Mouse (Mus musculus) stomach, postnatal 0 days (tissue): ENCODE measurements around the gene Padi6. TPM values are rescaled to one million over a fixed set of nuclear protein-coding genes. Genes with fewer than 3 reads are reported as not detected.

Experiments used
- ATAC-seq: fragments of 200-750 bp; cut with Nextera tagmentation; 2 replicates; pipeline ENCODE4 v1.8.0; 2017; ENCODE audit not compliant: low FRiP score, low TSS enrichment
- DNase-seq: peaks from one replicate; pipeline ENCODE4 v3.0.0-alpha.2; 2016; ENCODE audit warnings: low spot score
- H3K27ac ChIP-seq: fragments of 300-500 bp; sonication (generic); replicated peaks from 2 replicates; pipeline ENCODE4 v1.5.1; 2014; ENCODE audit warnings: mild to moderate bottlenecking, control low read depth
- H3K27me3 ChIP-seq: fragments of 300-500 bp; sonication (generic); 2 replicates; pipeline ENCODE4 v1.6.1; 2014; ENCODE audit warnings: low read length; ENCODE audit not compliant: control insufficient read depth, insufficient read depth
- H3K36me3 ChIP-seq: fragments of 300-500 bp; sonication (generic); 2 replicates; pipeline ENCODE4 v1.6.1; 2014; ENCODE audit warnings: low read length, mixed read lengths; ENCODE audit not compliant: control insufficient read depth, insufficient read depth
- H3K4me1 ChIP-seq: fragments of 300-500 bp; sonication (generic); replicated peaks from 2 replicates; pipeline ENCODE4 v1.6.1; 2014; ENCODE audit warnings: antibody characterized with exemption; ENCODE audit not compliant: control insufficient read depth, insufficient read depth
- H3K4me2 ChIP-seq: fragments of 300-500 bp; sonication (generic); replicated peaks from 2 replicates; pipeline ENCODE4 v1.6.1; 2014; ENCODE audit warnings: low read depth, mild to moderate bottlenecking, control low read depth, moderate library complexity
- H3K4me3 ChIP-seq: fragments of 300-500 bp; sonication (generic); 2 replicates; pipeline ENCODE4 v1.5.1; 2014; ENCODE audit warnings: low read depth, low read length, control low read depth
- H3K9ac ChIP-seq: fragments of 300-500 bp; sonication (generic); 2 replicates; pipeline ENCODE4 v1.6.1; 2014; ENCODE audit warnings: mild to moderate bottlenecking, low read length, control low read depth, mixed read lengths
- H3K9me3 ChIP-seq: fragments of 300-500 bp; sonication (generic); 2 replicates; pipeline ENCODE4 v1.6.1; 2016; ENCODE audit warnings: low read length; ENCODE audit not compliant: control insufficient read depth
- CTCF ChIP-seq: IDR thresholded peaks from 2 replicates; pipeline ENCODE4 v1.5.1; 2016; ENCODE audit warnings: antibody characterized with exemption, low read depth, mild to moderate bottlenecking, moderate library complexity
- EP300 ChIP-seq: optimal IDR thresholded peaks from 2 replicates; pipeline ENCODE3; 2016; ENCODE audit warnings: antibody characterized with exemption
- WGBS: fragments of 180-500 bp; shearing (Covaris S2); extraction: QIAGEN DNeasy Blood & Tissue Kit; methylation state at CpG from one replicate; pipeline ENCODE4 v1.1.7; 2014; 5-methylcytosine and 5-hydroxymethylcytosine counted together
- polyA plus RNA-seq: library from polyadenylated mRNA; unstranded; fragments of >200 nt; fragmentation: Nextera tagmentation; extraction: Ambion mirVana; gene quantifications from 2 replicates; pipeline ENCODE4 v1.2.1, GENCODE M21; 2015

Gene Padi6
- polyA plus RNA-seq, 1 experiment from 2014 or later = not detected

- WGBS = 72% methylated on average over 4 of the region's 4 CpGs
- Histone ChIP-seq H3K9me3 (no peaks in the 10 kb centered on the region), H3K27ac (no peak overlapping the region), H3K4me2 (no peak overlapping the region), H3K4me3 (no peak overlapping the region), H3K36me3 (no peaks in the 10 kb centered on the region), H3K4me1 (no peaks in the 10 kb centered on the region), H3K9ac (no peak overlapping the region), H3K27me3 (no peaks in the 10 kb centered on the region)
- peak; percentile 37 for TF ChIP-seq CTCF
- no peak for TF ChIP-seq EP300
- DNase-seq (no peak), ATAC-seq (no peak)
These were observed 10.8 kb downstream of the Padi6 start for GRCm38 (mm10) chr4:140731654-140732053.

DNA sequence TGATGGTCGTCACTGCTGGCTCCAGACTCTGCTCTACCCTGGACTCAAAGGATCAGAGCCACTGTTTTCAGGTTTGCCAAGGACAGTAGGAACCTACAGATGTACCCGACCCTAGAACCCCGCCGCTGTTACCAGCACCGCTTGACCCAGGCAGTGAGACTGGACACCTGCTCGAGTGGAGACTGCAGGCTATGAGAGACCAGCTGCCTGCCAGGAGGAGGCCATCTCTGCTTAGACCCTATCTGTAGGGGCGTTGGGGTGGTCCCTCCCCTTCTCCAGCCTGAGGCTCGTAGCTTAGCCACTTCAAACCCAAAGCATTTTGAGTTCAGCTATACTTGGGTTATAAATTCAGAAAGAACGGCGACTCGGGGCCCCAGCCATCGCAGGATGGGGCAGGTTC, 15.5 kb downstream of the Padi6 start:
- WGBS = 80% methylated on average over 12 of the region's 12 CpGs
- TF ChIP-seq EP300 (no peak), CTCF (no peak)
- peaks cover 2% of the 10 kb centered on the region; the same call in 1 of the 2 replicates for H3K36me3 ChIP-seq
- ATAC-seq = no peak
- H3K4me3 ChIP-seq = no peak overlapping the region
- H3K4me2 ChIP-seq = no peak overlapping the region
- H3K9ac ChIP-seq = no peak overlapping the region
- H3K4me1 ChIP-seq = no peaks in the 10 kb centered on the region
- no peaks in the 10 kb centered on the region for H3K9me3 ChIP-seq
- no peaks in the 10 kb centered on the region for H3K27me3 ChIP-seq
- DNase-seq = no peak
- H3K27ac ChIP-seq = no peak overlapping the region

DNA sequence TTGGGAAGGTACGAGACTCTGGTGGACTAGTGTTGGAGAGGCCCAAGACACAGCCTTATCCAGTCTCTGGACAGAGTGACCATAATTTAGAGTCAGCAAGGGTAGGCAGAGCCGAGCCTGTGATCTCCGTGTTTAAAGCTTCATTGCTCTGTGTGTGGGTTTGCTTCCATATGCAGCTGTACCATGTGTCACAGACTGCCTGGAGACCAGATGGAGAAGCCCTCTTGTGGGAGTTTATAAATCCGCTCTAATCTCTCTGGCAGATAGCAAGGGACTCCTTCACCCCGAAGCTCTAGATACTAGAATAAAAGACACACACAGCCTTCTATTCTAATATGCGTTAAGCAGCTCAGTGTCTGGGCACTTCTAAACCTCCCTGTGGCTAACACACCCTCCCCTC, 17.7 kb downstream of the Padi6 start:
- no peak overlapping the region for H3K4me3 ChIP-seq
- no peak for ATAC-seq
- H3K4me2 ChIP-seq = no peak overlapping the region
- H3K27ac ChIP-seq = no peak overlapping the region
- WGBS = 58% methylated on average over 6 of the region's 6 CpGs
- H3K4me1 ChIP-seq = no peaks in the 10 kb centered on the region
- H3K9ac ChIP-seq = no peak overlapping the region
- no peak for DNase-seq
- peaks cover 12% of the 10 kb centered on the region; the same call in 1 of the 2 replicates for H3K36me3 ChIP-seq
- H3K27me3 ChIP-seq = no peaks in the 10 kb centered on the region
- TF ChIP-seq CTCF = no peak
- TF ChIP-seq EP300 = no peak
- H3K9me3 ChIP-seq = no peaks in the 10 kb centered on the region

DNA sequence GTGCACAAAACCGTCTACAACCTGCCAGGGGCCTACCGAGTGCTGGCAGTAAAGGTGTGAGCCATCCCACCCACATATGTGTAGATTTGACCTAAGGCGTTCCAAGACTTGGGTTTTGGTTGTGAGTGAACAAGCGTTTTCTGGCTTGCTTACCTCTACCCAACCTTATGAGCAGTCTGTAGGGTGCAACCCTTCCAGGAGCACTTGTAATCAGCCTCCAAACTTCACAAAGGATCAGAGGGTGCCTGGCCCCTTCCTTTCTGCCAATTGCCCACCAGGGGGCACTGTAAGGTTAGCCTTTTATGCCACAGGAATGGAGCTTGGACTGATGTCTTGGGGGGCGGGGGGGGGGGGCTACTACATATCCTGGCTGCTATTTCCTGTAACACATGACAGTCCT, 18.6 kb downstream of the Padi6 start:
- no peaks in the 10 kb centered on the region for H3K27me3 ChIP-seq
- no peaks in the 10 kb centered on the region for H3K4me1 ChIP-seq
- no peak overlapping the region for H3K27ac ChIP-seq
- no peak overlapping the region for H3K4me2 ChIP-seq
- DNase-seq (peak; percentile 51), ATAC-seq (peak; percentile 49)
- no peak overlapping the region for H3K9ac ChIP-seq
- H3K4me3 ChIP-seq = no peak overlapping the region
- TF ChIP-seq CTCF = peak; percentile 80
- no peak for TF ChIP-seq EP300
- peaks cover 12% of the 10 kb centered on the region; the same call in 1 of the 2 replicates for H3K36me3 ChIP-seq
- 55% methylated on average over 5 of the region's 5 CpGs for WGBS
- no peaks in the 10 kb centered on the region for H3K9me3 ChIP-seq

- 69% methylated on average over 9 of the region's 9 CpGs for WGBS
- TF ChIP-seq EP300 (no peak), CTCF (no peak)
- no peaks in the 10 kb centered on the region for H3K4me1 ChIP-seq
- no peak overlapping the region for H3K27ac ChIP-seq
- ATAC-seq = no peak
- H3K36me3 ChIP-seq = peaks cover 12% of the 10 kb centered on the region
- DNase-seq = no peak
- no peak overlapping the region for H3K9ac ChIP-seq
- H3K4me2 ChIP-seq = no peak overlapping the region
- H3K9me3 ChIP-seq = no peaks in the 10 kb centered on the region
- H3K27me3 ChIP-seq = no peaks in the 10 kb centered on the region
- H3K4me3 ChIP-seq = no peak overlapping the region
These were observed 19.3 kb downstream of the Padi6 start for GRCm38 (mm10) chr4:140723192-140723591.

DNA sequence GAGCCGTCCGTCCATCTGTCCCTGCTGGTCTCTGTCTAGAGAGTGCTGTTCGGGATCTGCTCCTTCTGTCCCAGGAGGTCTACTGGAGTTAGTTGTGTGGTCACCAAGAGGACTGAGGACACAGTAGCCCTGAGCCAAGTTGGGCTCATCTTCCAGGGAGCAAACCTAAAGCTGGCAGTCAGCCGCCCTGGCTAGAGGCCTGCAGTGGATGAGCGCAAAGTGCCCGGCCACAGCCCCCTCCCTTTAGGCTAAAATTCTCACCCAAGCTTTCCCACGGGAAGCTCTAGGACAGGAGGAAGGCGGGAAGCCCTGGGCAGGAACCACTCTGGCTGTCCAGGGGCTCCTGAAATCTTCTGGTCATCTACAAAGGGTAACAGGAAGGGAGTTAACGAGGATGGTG, 19.7 kb downstream of the Padi6 start:
- Histone ChIP-seq H3K27ac (no peak overlapping the region), H3K9me3 (no peaks in the 10 kb centered on the region), H3K4me2 (no peak overlapping the region), H3K4me3 (no peak overlapping the region), H3K36me3 (peaks cover 16% of the 10 kb centered on the region), H3K4me1 (no peaks in the 10 kb centered on the region), H3K27me3 (no peaks in the 10 kb centered on the region), H3K9ac (no peak overlapping the region)
- DNase-seq (no peak), ATAC-seq (no peak)
- TF ChIP-seq EP300 = no peak
- no peak for TF ChIP-seq CTCF
- 79% methylated on average over 9 of the region's 9 CpGs for whole genome bisulfite sequencing
